Mouse (Mus musculus) heart, postnatal 0 days (tissue): ENCODE results near the gene Grap2.

ENCODE experiments used
- CTCF ChIP-seq: IDR thresholded peaks from 2 replicates; pipeline ENCODE4 v1.5.1; 2016; ENCODE audit warnings: antibody characterized with exemption, control low read depth, low read depth
- EP300 ChIP-seq: IDR thresholded peaks from 2 replicates; pipeline ENCODE4 v1.6.1; 2016; ENCODE audit warnings: antibody characterized with exemption, low read depth

GRCm38 (mm10) chr15:80685603-80685895, 113.2 kb downstream of the Grap2 start:
- no peak for TF ChIP-seq CTCF
- no peak for TF ChIP-seq EP300
